Mouse (Mus musculus): ENCODE measurements around the gene Slc15a3.

DNA sequence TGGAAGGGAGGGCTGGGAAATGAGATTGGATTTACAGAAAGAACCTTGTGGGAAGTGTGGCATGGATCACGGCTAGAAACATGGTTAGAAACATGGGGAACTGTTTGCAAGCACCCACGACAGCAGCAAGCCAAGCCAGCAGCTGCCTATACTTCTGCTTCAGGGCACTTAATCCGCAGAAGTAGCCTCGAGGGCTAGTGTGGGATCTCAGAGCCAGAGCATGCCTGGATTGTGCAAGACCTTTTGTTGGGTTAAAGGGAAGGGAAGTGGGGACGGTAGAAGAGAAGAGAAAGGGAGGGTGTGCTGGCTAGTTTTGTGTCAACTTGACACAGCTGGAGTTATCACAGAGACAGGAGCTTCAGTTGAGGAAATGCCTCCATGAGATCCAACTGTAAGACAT is 35.8 kb upstream of the Slc15a3 start:
- TF ChIP-seq CTCF (IDR thresholded peaks at IDR 0.05; ENCODE audit: low read depth) (no peak), EP300 (IDR thresholded peaks at IDR 0.05; ENCODE audit: low read depth) (no peak)
